Mouse (Mus musculus): ENCODE data around the gene Tcp1. TPM values are rescaled to one million over a fixed set of nuclear protein-coding genes. Genes with fewer than 3 reads are reported as not detected.
A peak's percentile ranks its signal among the peaks of the same experiment; 100 is the strongest.
"Not testable (repeated sequence)": the region's sequence is repeated elsewhere in the genome, so short reads cannot be mapped to it uniquely, and the experiment has no call there.

Tcp1 gene
- polyA plus RNA-seq, 1 experiment from 2014 or later = 136 TPM

DNA sequence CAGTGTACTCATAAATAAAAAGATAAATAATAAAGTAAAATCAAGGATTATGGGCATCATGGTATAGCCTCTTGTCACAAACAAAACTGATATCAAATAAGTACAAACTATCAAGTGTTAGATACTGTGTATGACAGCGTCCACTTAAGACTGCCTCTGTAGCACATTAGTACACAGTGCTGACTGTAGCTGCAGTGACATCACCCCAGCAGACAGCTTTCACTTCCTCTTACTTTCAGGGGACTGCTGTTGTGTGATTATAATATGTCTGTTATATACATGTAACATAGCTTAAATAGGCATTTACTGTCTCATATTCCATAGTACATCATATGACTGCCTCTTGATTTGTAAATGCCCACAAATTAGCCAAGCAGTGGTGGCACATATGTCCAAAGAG lies 5.6 kb downstream of the Tcp1 start:
- Histone ChIP-seq H3K4me1 (ENCODE audit: insufficient read depth) (peaks cover 4% of the 10 kb centered on the region; the same call in 1 of the 2 replicates), H3K9me3 (ENCODE audit: low read length) (no peaks in the 10 kb centered on the region), H3K27me3 (ENCODE audit: insufficient read depth, low read length) (no peaks in the 10 kb centered on the region), H3K4me2 (ENCODE audit: low read depth, low read length) (no peak overlapping the region), H3K36me3 (replicated peaks; ENCODE audit: insufficient read depth, low read length) (peaks cover 69% of the 10 kb centered on the region), H3K27ac (ENCODE audit: low read depth) (no peak overlapping the region), H3K9ac (replicated peaks) (no peak overlapping the region), H3K4me3 (ENCODE audit: low read depth, low read length) (no peak overlapping the region)
- ATAC-seq (no peak), DNase-seq (no peak)
- 82% methylated on average over 1 of the region's 1 CpGs for WGBS (ENCODE audit: insufficient replicate concordance)
- TF ChIP-seq EP300 (IDR thresholded peaks at IDR 0.05; ENCODE audit: low read depth) (no peak), CTCF (IDR thresholded peaks at IDR 0.05; ENCODE audit: low read depth) (no peak)

DNA sequence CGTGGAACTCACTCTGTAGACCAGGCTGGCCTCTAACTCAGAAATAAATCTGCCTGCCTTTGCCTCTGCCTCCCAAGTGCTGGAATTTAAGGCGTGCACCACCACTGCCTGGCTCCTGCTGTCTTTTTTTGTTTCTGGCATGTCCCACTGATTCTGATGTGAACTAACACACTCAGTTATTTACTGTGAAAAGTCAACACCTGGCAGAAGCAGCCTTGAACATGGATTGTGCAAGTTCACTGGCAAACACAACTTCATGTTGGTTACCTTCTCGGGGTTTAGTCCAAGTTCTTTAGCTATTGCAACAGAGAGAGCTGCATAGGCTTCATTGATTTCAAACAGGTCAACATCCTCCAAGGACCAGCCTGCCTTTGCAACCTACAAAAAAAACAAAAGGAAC lies 9.5 kb downstream of the Tcp1 start:
- Histone ChIP-seq H3K9me3 (ENCODE audit: low read length) (no peaks in the 10 kb centered on the region), H3K4me3 (ENCODE audit: low read depth, low read length) (no peak overlapping the region), H3K27me3 (ENCODE audit: insufficient read depth, low read length) (no peaks in the 10 kb centered on the region), H3K27ac (ENCODE audit: low read depth) (peak overlapping the region; percentile 82), H3K9ac (replicated peaks) (no peak overlapping the region), H3K4me2 (ENCODE audit: low read depth, low read length) (no peak overlapping the region), H3K36me3 (replicated peaks; ENCODE audit: insufficient read depth, low read length) (peaks cover 54% of the 10 kb centered on the region), H3K4me1 (ENCODE audit: insufficient read depth) (no peaks in the 10 kb centered on the region; the same call in 1 of the 2 replicates)
- DNase-seq (peak; percentile 53), ATAC-seq (peak; percentile 91)
- WGBS (ENCODE audit: insufficient replicate concordance) = 61% methylated on average over 3 of the region's 3 CpGs
- TF ChIP-seq EP300 (IDR thresholded peaks at IDR 0.05; ENCODE audit: low read depth) (peak; percentile 82), CTCF (IDR thresholded peaks at IDR 0.05; ENCODE audit: low read depth) (no peak)

DNA sequence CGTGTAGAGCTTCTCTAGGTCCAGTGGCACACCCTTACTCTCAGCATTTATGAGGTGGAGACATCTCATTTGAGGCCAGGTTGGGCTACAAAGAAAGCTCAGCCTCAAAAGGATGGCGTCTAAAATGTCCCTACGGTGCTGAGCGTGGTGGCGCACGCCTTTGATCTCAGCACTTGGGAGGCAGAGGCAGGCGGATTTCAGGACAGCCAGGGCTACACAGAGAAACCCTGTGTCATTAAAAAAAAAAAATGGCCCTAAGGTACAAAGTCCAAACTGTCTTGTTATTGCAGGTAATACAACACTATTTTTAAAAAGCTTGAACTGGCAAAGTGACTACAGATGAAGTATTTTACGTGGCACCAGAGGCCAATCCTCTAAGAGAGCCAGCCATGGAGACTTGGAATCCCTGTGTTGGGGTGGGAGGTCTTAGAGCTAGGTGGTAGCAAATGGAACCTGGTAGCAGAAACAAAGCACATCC lies 10.2 kb downstream of the Tcp1 start:
- Histone ChIP-seq H3K9ac (replicated peaks) (no peak overlapping the region), H3K4me1 (ENCODE audit: insufficient read depth) (no peaks in the 10 kb centered on the region; the same call in 1 of the 2 replicates), H3K9me3 (ENCODE audit: low read length) (no peaks in the 10 kb centered on the region), H3K4me3 (ENCODE audit: low read depth, low read length) (no peak overlapping the region), H3K36me3 (replicated peaks; ENCODE audit: insufficient read depth, low read length) (peaks cover 47% of the 10 kb centered on the region), H3K4me2 (ENCODE audit: low read depth, low read length) (no peak overlapping the region), H3K27me3 (ENCODE audit: insufficient read depth, low read length) (no peaks in the 10 kb centered on the region), H3K27ac (ENCODE audit: low read depth) (peak overlapping the region; percentile 82)
- DNase-seq = no peak
- 86% methylated on average over 8 of the region's 8 CpGs for WGBS (ENCODE audit: insufficient replicate concordance)
- no peak for ATAC-seq
- TF ChIP-seq EP300 (IDR thresholded peaks at IDR 0.05; ENCODE audit: low read depth) (no peak), CTCF (IDR thresholded peaks at IDR 0.05; ENCODE audit: low read depth) (no peak)

DNA sequence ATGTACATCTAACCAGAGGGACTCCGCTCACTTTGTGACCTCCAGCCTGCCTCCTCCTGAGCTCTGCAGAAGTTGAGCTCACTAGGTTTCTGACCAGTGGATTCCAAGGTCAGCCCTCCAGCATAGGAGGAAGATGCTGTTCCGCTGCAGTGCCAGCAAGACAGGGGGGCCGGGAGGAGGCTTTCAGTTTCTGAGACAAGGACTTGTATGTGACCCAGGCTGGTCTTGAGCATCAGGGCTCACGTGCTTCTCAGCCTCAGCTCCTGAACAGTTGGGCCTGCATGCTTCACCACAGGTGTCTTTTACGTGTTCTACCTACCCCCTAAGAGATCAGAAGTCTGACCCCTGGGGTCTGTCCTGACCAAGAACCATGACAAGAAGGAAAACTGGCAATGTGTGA lies 16.1 kb downstream of the Tcp1 start:
- ATAC-seq; H3K27me3 ChIP-seq (ENCODE audit: insufficient read depth, low read length); H3K36me3 ChIP-seq (replicated peaks; ENCODE audit: insufficient read depth, low read length); H3K9ac ChIP-seq (replicated peaks); DNase-seq; H3K9me3 ChIP-seq (ENCODE audit: low read length); H3K4me1 ChIP-seq (ENCODE audit: insufficient read depth); H3K4me2 ChIP-seq (ENCODE audit: low read depth, low read length); H3K4me3 ChIP-seq (ENCODE audit: low read depth, low read length); H3K27ac ChIP-seq (ENCODE audit: low read depth): not testable (repeated sequence)
- 86% methylated on average over 5 of the region's 5 CpGs for WGBS (ENCODE audit: insufficient replicate concordance)

DNA sequence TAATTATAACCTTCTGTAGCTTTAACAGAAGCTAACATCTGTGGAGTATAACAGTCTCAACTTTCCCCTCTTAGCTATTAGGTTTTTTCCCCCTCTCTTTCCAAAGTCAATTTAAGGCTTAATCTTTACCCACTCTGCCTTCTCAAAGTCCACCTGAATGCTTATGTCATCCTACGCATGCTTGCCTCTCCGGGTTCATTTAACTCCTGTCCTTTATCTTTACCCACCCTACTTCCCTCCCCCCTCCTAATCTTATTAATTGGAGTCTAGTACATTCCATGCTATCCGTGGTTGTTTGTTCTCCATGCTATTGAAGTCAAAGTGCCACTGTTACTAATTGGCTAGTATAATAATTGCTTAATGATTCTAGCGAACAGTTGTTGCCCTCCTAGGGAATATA lies 20.2 kb downstream of the Tcp1 start:
- ATAC-seq = peak; percentile 69
- TF ChIP-seq EP300 (IDR thresholded peaks at IDR 0.05; ENCODE audit: low read depth) (peak; percentile 72; the same call in 1 of the 2 replicates), CTCF (IDR thresholded peaks at IDR 0.05; ENCODE audit: low read depth) (no peak)
- no peak for DNase-seq
- Histone ChIP-seq H3K27ac (ENCODE audit: low read depth) (peak overlapping the region; percentile 71), H3K4me2 (ENCODE audit: low read depth, low read length) (no peak overlapping the region), H3K4me1 (ENCODE audit: insufficient read depth) (peaks cover 3% of the 10 kb centered on the region; the same call in 1 of the 2 replicates), H3K27me3 (ENCODE audit: insufficient read depth, low read length) (no peaks in the 10 kb centered on the region), H3K9me3 (ENCODE audit: low read length) (no peaks in the 10 kb centered on the region), H3K4me3 (ENCODE audit: low read depth, low read length) (no peak overlapping the region), H3K36me3 (replicated peaks; ENCODE audit: insufficient read depth, low read length) (no peaks in the 10 kb centered on the region), H3K9ac (replicated peaks) (no peak overlapping the region)
- WGBS (ENCODE audit: insufficient replicate concordance) = 40% methylated on average over 4 of the region's 4 CpGs

DNA sequence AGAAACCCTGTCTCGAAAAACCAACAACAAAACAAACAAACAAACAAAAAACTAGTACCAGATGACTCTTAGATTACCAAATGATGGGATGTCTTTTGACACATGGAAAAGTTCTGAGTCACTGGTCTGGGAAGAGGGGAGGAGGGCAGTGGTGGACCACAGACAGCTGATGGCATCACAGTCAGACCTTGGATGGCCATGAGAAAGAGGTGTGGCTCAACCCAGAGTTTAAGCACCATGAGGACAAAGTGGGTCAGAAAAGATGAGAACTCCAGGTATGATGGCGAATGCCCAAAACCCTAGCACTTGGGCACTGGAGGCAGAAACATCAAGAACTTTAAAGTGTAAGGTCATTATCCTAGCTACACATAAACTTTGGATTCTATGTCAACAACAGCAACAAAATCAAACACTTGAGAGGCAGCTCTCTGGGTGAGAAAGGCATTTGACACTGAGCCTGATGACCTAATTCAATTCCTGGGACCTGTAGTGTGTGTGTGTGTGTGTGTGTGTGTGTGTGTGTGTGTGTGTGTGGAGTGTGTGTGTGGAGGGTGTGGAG lies 22.0 kb downstream of the Tcp1 start:
- WGBS (ENCODE audit: insufficient replicate concordance) = 67% methylated on average over 2 of the region's 2 CpGs
- Histone ChIP-seq H3K36me3 (replicated peaks; ENCODE audit: insufficient read depth, low read length) (no peaks in the 10 kb centered on the region), H3K9me3 (ENCODE audit: low read length) (no peaks in the 10 kb centered on the region), H3K27me3 (ENCODE audit: insufficient read depth, low read length) (no peaks in the 10 kb centered on the region), H3K4me2 (ENCODE audit: low read depth, low read length) (no peak overlapping the region), H3K27ac (ENCODE audit: low read depth) (peak overlapping the region; percentile 71), H3K9ac (replicated peaks) (no peak overlapping the region), H3K4me3 (ENCODE audit: low read depth, low read length) (no peak overlapping the region), H3K4me1 (ENCODE audit: insufficient read depth) (peaks cover 8% of the 10 kb centered on the region)
- DNase-seq (peak; percentile 40), ATAC-seq (peak; percentile 64)
- no peak for TF ChIP-seq EP300 (IDR thresholded peaks at IDR 0.05; ENCODE audit: low read depth)
- TF ChIP-seq CTCF (IDR thresholded peaks at IDR 0.05; ENCODE audit: low read depth) = no peak
